Mouse (Mus musculus): Measurements from ENCODE around the gene Tenm4.

DNA sequence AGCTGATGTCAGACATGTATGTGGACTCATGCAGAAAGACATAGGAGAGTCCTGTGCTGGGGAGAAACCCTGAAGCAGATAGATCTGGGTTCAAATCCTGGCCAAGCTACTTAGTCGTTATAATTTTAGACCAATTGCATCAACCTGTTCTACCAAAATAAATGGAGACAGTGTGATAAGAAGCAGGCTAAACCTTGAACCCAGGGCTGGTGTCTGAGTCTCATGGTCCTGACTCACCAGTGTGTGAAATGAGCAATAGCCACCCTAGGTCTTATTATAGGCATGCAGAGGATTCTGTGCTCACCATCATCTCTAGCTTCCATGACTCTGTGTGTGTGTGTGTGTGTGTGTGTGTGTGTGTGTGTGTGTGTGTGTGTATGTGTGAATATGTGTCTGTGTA is 609.5 kb downstream of the Tenm4 start:
- no peak for TF ChIP-seq UBTF (IDR thresholded peaks at IDR 0.05; ENCODE audit: low read depth, low read length)
- TF ChIP-seq POLR2A (IDR thresholded peaks at IDR 0.05; ENCODE audit: low read depth, low read length), result no peak
- TF ChIP-seq MAFK (IDR thresholded peaks at IDR 0.05; ENCODE audit: insufficient replicate concordance, low read length), result no peak
- no peak for TF ChIP-seq MXI1 (IDR thresholded peaks at IDR 0.05; ENCODE audit: low read depth, low read length)
- no peak for TF ChIP-seq CHD1 (IDR thresholded peaks at IDR 0.05; ENCODE audit: low read depth, low read length)
- no peak for TF ChIP-seq JUND (conservative IDR thresholded peaks at IDR 0.05; ENCODE audit: low read depth, low read length)
- TF ChIP-seq ZKSCAN1 (IDR thresholded peaks at IDR 0.05; ENCODE audit: borderline replicate concordance, low read depth, low read length), result no peak
- TF ChIP-seq PAX5 (IDR thresholded peaks at IDR 0.05; ENCODE audit: low read length), result no peak
- no peak for TF ChIP-seq SIN3A (IDR thresholded peaks at IDR 0.05; ENCODE audit: low read length)
- no peak for TF ChIP-seq USF1 (IDR thresholded peaks at IDR 0.05; ENCODE audit: low read depth, low read length)
- no peak for TF ChIP-seq ELF1 (IDR thresholded peaks at IDR 0.05; ENCODE audit: low read depth, low read length)
- TF ChIP-seq CTCF (conservative IDR thresholded peaks at IDR 0.05 in 1 of 2, IDR thresholded peaks at IDR 0.05 in 1 of 2; ENCODE audit: low read depth in 2 of 2, low read length in 2 of 2), result no peak

All from CH12.LX (cell line).